Mouse (Mus musculus) kidney, postnatal 0 days (tissue): ENCODE data around the gene Gpn2. TPM values are rescaled to one million over a fixed set of nuclear protein-coding genes. Genes with fewer than 3 reads are reported as not detected.
A peak's percentile ranks its signal among the peaks of the same experiment; 100 is the strongest.

Experiments
- ATAC-seq: fragments of 200-750 bp; cut with Nextera tagmentation; replicated peaks from 2 replicates; pipeline ENCODE4 v1.8.0; 2017; ENCODE audit warnings: low read depth, moderate number of reproducible peaks, moderate TSS enrichment, moderate library complexity; ENCODE audit not compliant: low FRiP score
- DNase-seq: peaks from one replicate; pipeline ENCODE4 v3.0.0-alpha.2; 2016; ENCODE audit warnings: low spot score
- H3K27ac ChIP-seq: fragments of 300-500 bp; sonication (generic); 2 replicates; pipeline ENCODE4 v1.5.1; 2014; ENCODE audit warnings: mild to moderate bottlenecking
- H3K27me3 ChIP-seq: fragments of 300-500 bp; sonication (generic); 2 replicates; pipeline ENCODE4 v1.6.1; 2014; ENCODE audit warnings: low read length, mixed read lengths; ENCODE audit not compliant: insufficient read depth
- H3K36me3 ChIP-seq: fragments of 300-500 bp; sonication (generic); 2 replicates; pipeline ENCODE4 v1.6.1; 2014; ENCODE audit warnings: low read length, mixed read lengths; ENCODE audit not compliant: insufficient read depth
- H3K4me1 ChIP-seq: fragments of 300-500 bp; sonication (generic); replicated peaks from 2 replicates; pipeline ENCODE4 v1.6.1; 2014; ENCODE audit warnings: antibody characterized with exemption, low read length, mixed read lengths; ENCODE audit not compliant: insufficient read depth
- H3K4me2 ChIP-seq: fragments of 300-500 bp; sonication (generic); 2 replicates; pipeline ENCODE4 v1.6.1; 2014; ENCODE audit warnings: mild to moderate bottlenecking, low read length, moderate library complexity, mixed read lengths
- H3K4me3 ChIP-seq: fragments of 300-500 bp; sonication (generic); replicated peaks from 2 replicates; pipeline ENCODE4 v1.5.1; 2014; ENCODE audit warnings: low read depth, low read length
- H3K9ac ChIP-seq: fragments of 300-500 bp; sonication (generic); 2 replicates; pipeline ENCODE4 v1.6.1; 2014; ENCODE audit warnings: low read depth, low read length
- H3K9me3 ChIP-seq: fragments of 300-500 bp; sonication (generic); replicated peaks from 2 replicates; pipeline ENCODE4 v1.6.1; 2016; ENCODE audit warnings: low read length, inconsistent platforms, mixed read lengths
- CTCF ChIP-seq: IDR thresholded peaks from 2 replicates; pipeline ENCODE4 v1.5.1; 2016; ENCODE audit warnings: antibody characterized with exemption, low read depth, mild to moderate bottlenecking, moderate library complexity
- WGBS: fragments of 180-500 bp; shearing (Covaris S2); extraction: QIAGEN DNeasy Blood & Tissue Kit; methylation state at CpG from one replicate; pipeline ENCODE4 v1.1.7; 2014; 5-methylcytosine and 5-hydroxymethylcytosine counted together
- polyA plus RNA-seq: library from polyadenylated mRNA; unstranded; fragments of >200 nt; fragmentation: Nextera tagmentation; extraction: Ambion mirVana; gene quantifications from 2 replicates; pipeline ENCODE4 v1.2.1, GENCODE M21; 2015

Gene Gpn2
- polyA plus RNA-seq, result 17.5 and 19.5 TPM in 2 replicates

- TF ChIP-seq CTCF, result no peak
- DNase-seq (peak; percentile 93), ATAC-seq (peak; percentile 89)
- peak within 1 kb of the TSS; percentile 99 for H3K4me2 ChIP-seq
- H3K27ac ChIP-seq, result peak within 1 kb of the TSS; percentile 85
- no peaks in the 10 kb centered on the region for H3K9me3 ChIP-seq
- H3K36me3 ChIP-seq, result peaks cover 37% of the 10 kb centered on the region
- peaks cover 12% of the 10 kb centered on the region for H3K4me1 ChIP-seq
- H3K9ac ChIP-seq, result peak within 1 kb of the TSS; percentile 77
- H3K4me3 ChIP-seq, result peak within 1 kb of the TSS; percentile 74
- H3K27me3 ChIP-seq, result no peaks in the 10 kb centered on the region
- 2% methylated on average over 65 of the region's 65 CpGs for WGBS
Measured at GRCm38 (mm10) chr4:133584059-133584951, at the start of gene Gpn2. Gene Gpn2 (plus strand): TSS chr4:133584362.

- 86% methylated on average over 3 of the region's 3 CpGs for WGBS
- Histone ChIP-seq H3K4me2 (no peak overlapping the region), H3K9ac (no peak overlapping the region), H3K27ac (no peak overlapping the region), H3K27me3 (no peaks in the 10 kb centered on the region), H3K36me3 (peaks cover 61% of the 10 kb centered on the region), H3K4me1 (no peaks in the 10 kb centered on the region), H3K9me3 (no peaks in the 10 kb centered on the region), H3K4me3 (no peak overlapping the region)
- no peak for DNase-seq
- no peak; the same call in 1 of the 2 replicates for ATAC-seq
- no peak for TF ChIP-seq CTCF
Measured at GRCm38 (mm10) chr4:133536081-133536480, 48.1 kb upstream of the Gpn2 start.

- Histone ChIP-seq H3K4me1 (no peaks in the 10 kb centered on the region), H3K27ac (no peak overlapping the region), H3K27me3 (no peaks in the 10 kb centered on the region), H3K36me3 (peaks cover 59% of the 10 kb centered on the region), H3K4me2 (no peak overlapping the region), H3K9ac (no peak overlapping the region), H3K9me3 (no peaks in the 10 kb centered on the region), H3K4me3 (no peak overlapping the region)
- no peak for DNase-seq
- ATAC-seq, result no peak
- WGBS, result 83% methylated on average over 5 of the region's 5 CpGs
- TF ChIP-seq CTCF, result no peak
Measured at GRCm38 (mm10) chr4:133536652-133537051, 47.5 kb upstream of the Gpn2 start.

- DNase-seq (peak; percentile 99), ATAC-seq (peak; percentile 98)
- H3K4me2 ChIP-seq, result peak within 1 kb of the TSS; percentile 83
- H3K27me3 ChIP-seq, result no peaks in the 10 kb centered on the region
- H3K4me1 ChIP-seq, result 0 out of 2 replicates have a peak, but pooled peaks cover 4% of the 10 kb centered on the region
- under 1% methylated on average over 68 of the region's 77 CpGs for WGBS
- H3K4me3 ChIP-seq, result peak within 1 kb of the TSS; percentile 93
- H3K36me3 ChIP-seq, result peaks cover 8% of the 10 kb centered on the region; the same call in 1 of the 2 replicates
- H3K27ac ChIP-seq, result peak within 1 kb of the TSS; percentile 68
- TF ChIP-seq CTCF, result 0 out of 2 replicates have a peak, but pooled peaks have one; percentile 8
- H3K9me3 ChIP-seq, result no peaks in the 10 kb centered on the region
- H3K9ac ChIP-seq, result peak within 1 kb of the TSS; percentile 92
Measured at GRCm38 (mm10) chr4:133545272-133546231, 38.6 kb upstream of the Gpn2 start, which contains the start of gene Nudc. Gene Nudc (minus strand): TSS chr4:133545996.

GRCm38 (mm10) chr4:133552029-133552428 lies 32.1 kb upstream of the Gpn2 start:
- Histone ChIP-seq H3K9me3 (no peaks in the 10 kb centered on the region), H3K27ac (no peak overlapping the region), H3K9ac (no peak overlapping the region), H3K4me2 (no peak overlapping the region), H3K4me3 (no peak overlapping the region), H3K27me3 (no peaks in the 10 kb centered on the region), H3K36me3 (no peaks in the 10 kb centered on the region), H3K4me1 (no peaks in the 10 kb centered on the region)
- DNase-seq (no peak), ATAC-seq (no peak)
- 58% methylated on average over 1 of the region's 1 CpGs for WGBS
- no peak for TF ChIP-seq CTCF
